Mouse (Mus musculus): ENCODE results near the gene Foxe3. TPM values are rescaled to one million over a fixed set of nuclear protein-coding genes. Genes with fewer than 3 reads are reported as not detected.

Foxe3 gene
- polyA plus RNA-seq, 1 experiment from 2014 or later = not detected

Other genes with a start within 250 kb of the Foxe3 start
- gene Gm12830, start 104.3 kb downstream of the Foxe3 start, polyA plus RNA-seq (2015; fragmentation: Nextera tagmentation; extraction: Ambion mirVana) = not detected in 2 replicates
- 0.15 TPM in 2 replicates for gene Foxd2, start 17.1 kb downstream of the Foxe3 start, polyA plus RNA-seq (2015; fragmentation: Nextera tagmentation; extraction: Ambion mirVana)
- gene Cmpk1, start 61.2 kb upstream of the Foxe3 start, polyA plus RNA-seq (2015; fragmentation: Nextera tagmentation; extraction: Ambion mirVana) = 160 and 185 TPM in 2 replicates
- gene Stil, start 74.1 kb upstream of the Foxe3 start, polyA plus RNA-seq (2015; fragmentation: Nextera tagmentation; extraction: Ambion mirVana) = 4.9 and 6.4 TPM in 2 replicates
- 0.25 and 0.62 TPM in 2 replicates for gene Tal1, start 130.4 kb upstream of the Foxe3 start, polyA plus RNA-seq (2015; fragmentation: Nextera tagmentation; extraction: Ambion mirVana)
- 0.46 and 1.2 TPM in 2 replicates for gene Pdzk1ip1, start 162.7 kb upstream of the Foxe3 start, polyA plus RNA-seq (2015; fragmentation: Nextera tagmentation; extraction: Ambion mirVana)
- gene Cyp4x1, start 208.3 kb upstream of the Foxe3 start, polyA plus RNA-seq (2015; fragmentation: Nextera tagmentation; extraction: Ambion mirVana) = 3.0 and 5.9 TPM in 2 replicates